ENCODE assay signal across 8 mouse cellular contexts in genomic region chr8:107503354-107503753, GRCm38 (mm10).
DNase-seq lines count a peak whose midpoint lies in the region; ATAC-seq and TF ChIP-seq lines count a peak whose summit lies in the region.

No protein-coding gene starts in this region.

- TF ChIP-seq CTCF in brain, embryonic 14.5 days (IDR thresholded peaks at IDR 0.05; ENCODE audit: borderline replicate concordance, extremely low read depth, insufficient read depth, insufficient read length) = no peak
- no peak for TF ChIP-seq CTCF in liver, embryonic 14.5 days (IDR thresholded peaks at IDR 0.05; ENCODE audit: low read depth)

- 0 out of 2 replicates have a peak, but pooled peaks have one; percentile 15 for ATAC-seq in hindbrain, embryonic 15.5 days (ENCODE audit: low FRiP score, low read depth)
- ATAC-seq in liver, embryonic 14.5 days (ENCODE audit: insufficient read depth) = peak; percentile 59

- no peak for TF ChIP-seq POLR2A in brain, embryonic 14.5 days (IDR thresholded peaks at IDR 0.05; ENCODE audit: borderline replicate concordance, extremely low read depth, insufficient read depth, insufficient read length, poor library complexity, severe bottlenecking)

- no peak overlapping the region for H3K4me3 ChIP-seq in hindbrain, embryonic 15.5 days
- H3K4me3 ChIP-seq in liver, embryonic 14.5 days (ENCODE audit: insufficient read depth in 1 of 2, low read depth in 2 of 2, low read length in 2 of 2) = no peak overlapping the region

- H3K27ac ChIP-seq in hindbrain, embryonic 15.5 days (replicated peaks) = no peak overlapping the region
- no peak overlapping the region for H3K27ac ChIP-seq in liver, embryonic 14.5 days

- peaks cover 13% of the 10 kb centered on the region; the same call in 1 of the 2 replicates for H3K36me3 ChIP-seq in hindbrain, embryonic 15.5 days
- H3K36me3 ChIP-seq in liver, embryonic 14.5 days (replicated peaks; ENCODE audit: control insufficient read depth, insufficient read depth, low read depth) = peaks cover 3% of the 10 kb centered on the region; the same call in 1 of the 2 replicates

- peak; percentile 86 for DNase-seq in 416B (ENCODE audit: low read depth)
- DNase-seq in brain, embryonic 14.5 days (ENCODE audit: low read depth) = peak; percentile 65
- DNase-seq in liver, embryonic 14.5 days (ENCODE audit: low read depth in 3 of 3, low spot score in 3 of 3) = peak in 1 of 3 experiments; percentile 23
- no peak for DNase-seq in right cerebral cortex, postnatal 36 days (ENCODE audit: low spot score in 2 of 2)
- DNase-seq in gastrocnemius, postnatal 4 days (ENCODE audit: low spot score in 2 of 2) = no peak
- DNase-seq in gastrocnemius, adult 18-20 months (ENCODE audit: low spot score) = no peak
- DNase-seq in testis, postnatal 14 days (ENCODE audit: low spot score) = no peak

- no peak overlapping the region for H3K9ac ChIP-seq in hindbrain, embryonic 15.5 days
- no peak overlapping the region for H3K9ac ChIP-seq in liver, embryonic 14.5 days (replicated peaks)

- H3K4me1 ChIP-seq in hindbrain, embryonic 15.5 days (replicated peaks) = peaks cover 8% of the 10 kb centered on the region; the same call in 1 of the 2 replicates
- peaks cover 9 to 24% of the 10 kb centered on the region in 2 experiments for H3K4me1 ChIP-seq in liver, embryonic 14.5 days (replicated peaks; ENCODE audit: control insufficient read depth in 2 of 2, insufficient read depth in 2 of 2, low read length in 1 of 2)

- H3K4me2 ChIP-seq in hindbrain, embryonic 15.5 days = no peak overlapping the region
- no peak overlapping the region for H3K4me2 ChIP-seq in liver, embryonic 14.5 days (ENCODE audit: low read depth)

- no peaks in the 10 kb centered on the region for H3K27me3 ChIP-seq in hindbrain, embryonic 15.5 days
- no peaks in the 10 kb centered on the region for H3K27me3 ChIP-seq in liver, embryonic 14.5 days (ENCODE audit: control insufficient read depth, insufficient read depth, low read length)

- no peak for TF ChIP-seq EP300 in liver, embryonic 14.5 days (IDR thresholded peaks at IDR 0.05; ENCODE audit: low read depth)

- 8% methylated on average over 6 of the region's 6 CpGs for WGBS in hindbrain, embryonic 15.5 days
- WGBS in liver, embryonic 14.5 days (ENCODE audit: insufficient replicate concordance) = 2% methylated on average over 6 of the region's 6 CpGs

- no peaks in the 10 kb centered on the region for H3K9me3 ChIP-seq in hindbrain, embryonic 15.5 days
- H3K9me3 ChIP-seq in liver, embryonic 14.5 days (ENCODE audit: control insufficient read depth, low read length) = no peaks in the 10 kb centered on the region

Comparison
In these comparisons a context has a peak if more than half of its experiments do, and no peak if none do; other contexts are left out.
1. DNase-seq: peak in 416B (single experiment) and brain, embryonic 14.5 days (single experiment); none in right cerebral cortex, postnatal 36 days (0 of 2), gastrocnemius, postnatal 4 days (0 of 2), gastrocnemius, adult 18-20 months (single experiment) and testis, postnatal 14 days (single experiment).